Comparison of ENCODE assay signal across 15 mouse cellular contexts in the genomic region with DNA sequence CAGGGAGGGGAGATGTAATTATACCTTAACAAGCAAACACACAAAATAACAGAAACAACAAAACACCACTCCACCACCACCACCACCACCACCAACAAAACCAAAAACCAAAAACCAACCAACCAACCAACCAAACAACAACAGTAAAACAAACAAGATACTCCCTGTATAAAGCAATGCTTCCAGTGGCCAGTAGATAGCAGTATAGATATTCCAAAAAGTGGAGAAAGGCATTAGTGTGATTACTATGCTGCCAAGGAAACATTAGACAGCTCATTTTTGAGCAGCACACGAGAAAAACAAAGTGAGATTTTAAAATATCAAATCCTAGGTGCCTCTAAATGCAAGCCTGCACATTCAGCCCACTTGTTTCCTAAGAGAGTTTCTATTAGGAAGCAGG. TPM values are rescaled to one million over a fixed set of nuclear protein-coding genes. Genes with fewer than 3 reads are reported as not detected.
DNase-seq lines count a peak whose midpoint lies in the region; ATAC-seq lines count a peak whose summit lies in the region.
"Had no signal": no experiment of that assay in that cellular context is flagged by ENCODE, and none has a peak within 500 bp of the region (broad histone marks: within the 10 kb centered on the region; RNA-seq: fewer than 3 reads in every experiment).

No protein-coding gene starts in this region.

- no peaks in the 10 kb centered on the region for H3K36me3 ChIP-seq in forebrain, embryonic 16.5 days (ENCODE audit: control insufficient read depth, insufficient read depth)
- H3K36me3 ChIP-seq in forebrain, embryonic 15.5 days: no peaks in the 10 kb centered on the region

- 0% methylated on average over 1 of the region's 1 CpGs for WGBS in forebrain, embryonic 16.5 days
- WGBS in forebrain, embryonic 15.5 days: 8% methylated on average over 1 of the region's 1 CpGs

- ATAC-seq in forebrain, embryonic 16.5 days: peak; percentile 75
- no peak for ATAC-seq in forebrain, embryonic 15.5 days (replicated peaks)
- ATAC-seq in CD4-positive, CD25-positive, alpha-beta regulatory T cell, adult 4 months: no peak
- no peak for ATAC-seq in granulocyte monocyte progenitor cell, adult 5-6 weeks (replicated peaks; ENCODE audit: poor library complexity, severe bottlenecking)

- no peak overlapping the region for H3K4me2 ChIP-seq in forebrain, embryonic 16.5 days (ENCODE audit: low read length)
- no peak overlapping the region for H3K4me2 ChIP-seq in forebrain, embryonic 15.5 days (replicated peaks)

- H3K9me3 ChIP-seq in forebrain, embryonic 16.5 days (ENCODE audit: control insufficient read depth, low read length): no peaks in the 10 kb centered on the region
- H3K9me3 ChIP-seq in forebrain, embryonic 15.5 days: no peaks in the 10 kb centered on the region

- H3K27me3 ChIP-seq in forebrain, embryonic 16.5 days (replicated peaks; ENCODE audit: control insufficient read depth, insufficient read depth, low read length): no peaks in the 10 kb centered on the region
- H3K27me3 ChIP-seq in forebrain, embryonic 15.5 days: no peaks in the 10 kb centered on the region

- H3K27ac ChIP-seq in forebrain, embryonic 16.5 days (ENCODE audit: low read length): no peak overlapping the region
- H3K27ac ChIP-seq in forebrain, embryonic 15.5 days (replicated peaks): no peak overlapping the region

- no peak overlapping the region for H3K4me3 ChIP-seq in forebrain, embryonic 16.5 days (replicated peaks; ENCODE audit: low read length)
- no peak overlapping the region for H3K4me3 ChIP-seq in forebrain, embryonic 15.5 days

- peak; percentile 3 for DNase-seq in layer of hippocampus, adult 11-12 months (ENCODE audit: low spot score)
- no peak for DNase-seq in layer of hippocampus, postnatal 25 days (ENCODE audit: extremely low spot score in 1 of 2, low spot score in 1 of 2)
- DNase-seq in 416B (ENCODE audit: low read depth): peak; percentile 10
- peak; percentile 18 for DNase-seq in adipocyte (ENCODE audit: low spot score)
- DNase-seq: cerebellum, adult 18-20 months; gastrocnemius, postnatal 10 days; kidney, postnatal 10 days; lung, adult 18-20 months had no signal

- H3K4me1 ChIP-seq in forebrain, embryonic 16.5 days (replicated peaks; ENCODE audit: control insufficient read depth, insufficient read depth, low read length): no peaks in the 10 kb centered on the region
- H3K4me1 ChIP-seq in forebrain, embryonic 15.5 days: no peaks in the 10 kb centered on the region

- H3K9ac ChIP-seq in forebrain, embryonic 16.5 days (replicated peaks; ENCODE audit: low read depth, low read length): no peak overlapping the region
- no peak overlapping the region for H3K9ac ChIP-seq in forebrain, embryonic 15.5 days (replicated peaks)

RNA-seq across cellular contexts. Expression of a gene that starts 6.2 kb away (rescaled TPM):
- polyA plus RNA-seq in forebrain, embryonic 16.5 days (2015; fragmentation: Nextera tagmentation; extraction: Ambion mirVana): 8.2 and 9.6 TPM in 2 replicates
- 6.2 and 6.3 TPM in 2 replicates for polyA plus RNA-seq in forebrain, embryonic 15.5 days (2015; fragmentation: Nextera tagmentation; extraction: Ambion mirVana)
- 1 to 10 TPM; 2.1 to 2.3 TPM for total RNA-seq in layer of hippocampus, postnatal 25 days (2021)
- polyA plus RNA-seq in CD4-positive, CD25-positive, alpha-beta regulatory T cell, adult 4 months (2017; shearing (Covaris generic)): not detected
- not detected in 2 replicates for total RNA-seq in granulocyte monocyte progenitor cell, adult 5-6 weeks (2014; fragmentation: Nextera tagmentation)
- total RNA-seq in granulocyte monocyte progenitor cell, adult 5-6 weeks (2017): not detected in 2 replicates
- total RNA-seq: adrenal gland, adult 18-20 months; gastrocnemius, postnatal 10 days had no signal
- polyA plus RNA-seq: heart, embryonic 16.5 days; urinary bladder, adult 2 months had no signal

Comparison
In these comparisons a context has a peak if more than half of its experiments do, and no peak if none do; other contexts are left out.
1. DNase-seq: peak in layer of hippocampus, adult 11-12 months (single experiment), 416B (single experiment) and adipocyte (single experiment); none in layer of hippocampus, postnatal 25 days (0 of 2).